Mouse (Mus musculus) mesoderm, embryonic 11.5 days (tissue): ENCODE measurements at regions not wholly inside any gene's neighbourhood (a gene's known extent, or its start where the extent isn't known, plus 50 kb on each side); places are given as distances from the start of the nearest gene placed in this dataset.
A peak's percentile ranks its signal among the peaks of the same experiment; 100 is the strongest.

ENCODE experiments used
- DNase-seq: peaks from one replicate; pipeline ENCODE4 v3.0.0-alpha.2; 2012; ENCODE audit warnings: low read depth, low spot score

DNA sequence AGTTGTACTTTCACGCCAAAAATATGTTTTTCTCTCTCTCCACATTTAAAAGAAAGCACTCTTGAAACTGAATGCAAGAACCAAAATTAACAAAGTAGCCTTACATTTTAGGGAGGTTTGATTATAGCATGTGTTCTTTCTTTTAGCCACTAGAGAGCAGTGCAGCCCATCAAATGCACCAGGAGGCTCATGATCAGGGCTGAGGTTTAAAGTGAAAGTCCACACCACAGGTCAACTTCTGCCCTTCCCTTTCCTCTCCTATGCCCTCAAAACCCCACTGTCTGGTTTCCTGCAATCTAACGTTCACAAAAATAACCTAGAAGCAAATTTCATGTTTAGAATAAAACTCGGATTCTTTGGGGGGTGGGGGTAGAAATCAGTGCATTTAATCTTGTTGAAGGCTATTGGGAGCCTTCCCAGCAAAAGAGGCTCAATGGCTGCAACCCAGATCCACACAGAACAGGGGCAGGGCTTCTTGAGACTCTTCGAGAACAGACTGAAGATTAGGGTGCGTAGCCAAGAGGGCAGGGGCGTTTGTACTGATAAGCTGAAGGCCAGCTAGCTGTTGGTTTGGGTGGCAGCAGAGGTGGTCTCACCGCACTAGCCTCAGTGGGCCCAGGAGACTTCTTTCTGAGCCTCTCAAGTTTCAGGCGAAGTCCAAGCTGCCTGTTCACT, 59.3 kb upstream of the Zfp770 start:
- peak; percentile 73 for DNase-seq

DNA sequence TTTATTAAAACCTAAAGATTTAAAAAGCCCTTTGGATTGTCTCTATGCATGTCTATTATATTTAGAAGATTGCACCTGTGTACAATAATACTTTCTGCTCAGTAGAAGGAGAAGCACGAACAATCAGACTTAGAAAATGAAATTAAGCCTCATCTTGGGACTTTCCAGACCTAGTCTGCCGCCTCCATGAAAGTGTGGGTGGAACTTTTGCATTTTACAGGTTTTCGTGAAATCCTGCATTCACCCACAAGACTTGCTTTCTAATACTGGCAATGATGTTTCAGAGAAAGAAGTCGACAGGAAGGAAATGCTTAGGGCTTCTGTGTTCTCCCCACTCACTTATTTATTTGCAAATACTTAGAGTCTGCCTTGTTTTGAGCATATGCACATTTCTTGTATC, 58.3 kb upstream of the Zfp770 start:
- DNase-seq: no peak
